Mouse (Mus musculus): ENCODE results near the gene Gas2l2. TPM values are rescaled to one million over a fixed set of nuclear protein-coding genes. Genes with fewer than 3 reads are reported as not detected.

Gene Gas2l2
- total RNA-seq, 2 experiments from 2014 or later: 0.13 to 0.57 TPM

DNA sequence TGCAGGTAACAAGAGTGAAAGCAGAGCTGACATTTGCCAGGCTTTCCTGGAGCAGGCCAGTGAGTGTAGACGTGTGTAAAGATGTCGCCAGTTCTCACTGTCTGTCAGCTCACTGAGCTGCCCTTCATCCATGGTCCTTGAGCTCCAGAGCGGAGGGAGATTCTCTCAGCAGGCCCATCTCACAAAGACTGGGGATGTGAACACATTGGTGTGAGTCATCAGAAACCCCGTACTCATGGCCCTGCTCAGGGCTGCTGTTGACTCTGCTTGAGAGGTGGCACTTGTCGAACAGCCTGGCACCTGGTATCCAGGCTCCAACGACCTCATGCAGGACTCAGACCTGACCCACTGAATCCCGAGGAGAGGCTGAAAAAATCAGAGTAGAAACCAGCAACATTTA lies 25.5 kb downstream of the Gas2l2 start:
- no peak for ATAC-seq (replicated peaks; ENCODE audit: poor library complexity, severe bottlenecking)

DNA sequence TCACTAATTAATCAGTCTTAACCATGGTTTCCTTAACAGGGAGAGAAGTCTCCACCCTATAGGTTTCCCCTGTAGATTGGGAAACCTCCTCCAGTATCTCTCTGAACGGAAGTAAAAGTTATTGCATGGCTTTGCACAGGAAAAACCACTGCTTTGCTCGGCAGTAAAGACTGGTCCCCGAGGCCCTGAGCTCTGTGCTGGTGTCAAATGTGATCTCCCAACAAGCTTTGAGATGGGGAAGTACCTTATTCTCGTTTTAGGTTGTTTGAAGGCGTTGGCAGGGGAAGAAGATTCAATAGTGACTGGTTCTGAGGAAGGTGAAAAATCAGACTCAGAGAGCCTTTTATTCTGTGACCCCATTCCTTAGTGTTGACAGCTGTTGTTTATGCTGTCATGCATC lies 30.5 kb downstream of the Gas2l2 start:
- peak; percentile 65 for ATAC-seq (replicated peaks; ENCODE audit: poor library complexity, severe bottlenecking)

GRCm38 (mm10) chr11:83397626-83398025 lies 31.6 kb downstream of the Gas2l2 start:
- ATAC-seq (replicated peaks; ENCODE audit: poor library complexity, severe bottlenecking): no peak

DNA sequence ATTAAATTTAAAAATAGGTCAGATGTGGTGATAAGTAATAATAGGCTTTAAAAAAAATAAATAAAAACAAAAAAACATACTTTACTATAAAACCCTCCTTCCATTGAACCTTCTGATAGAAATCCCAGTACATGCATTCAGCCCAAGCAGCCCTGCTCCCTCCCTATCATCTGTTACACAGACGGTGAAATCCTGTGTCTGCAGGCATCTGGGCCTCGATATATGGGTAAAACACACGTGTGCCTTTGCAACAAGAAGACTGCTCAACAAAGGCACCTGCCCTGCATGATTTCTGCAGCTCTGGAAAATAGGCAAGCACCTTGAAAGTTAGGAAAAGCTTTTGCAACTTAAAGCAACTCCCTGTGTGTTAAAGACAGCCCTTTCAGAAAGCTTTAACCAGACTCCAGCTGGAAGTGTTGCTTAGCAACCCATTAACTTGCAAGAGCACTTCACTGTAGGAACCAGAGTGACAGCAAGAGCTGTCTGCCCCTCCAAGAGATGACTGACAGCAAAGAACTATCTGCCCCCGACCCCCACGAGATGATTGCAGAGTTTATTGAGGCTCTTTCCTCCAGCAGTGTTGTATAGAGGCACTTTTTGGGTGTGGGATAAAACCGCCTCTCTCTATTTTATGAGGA lies 34.3 kb downstream of the Gas2l2 start:
- no peak for ATAC-seq (replicated peaks; ENCODE audit: poor library complexity, severe bottlenecking)

DNA sequence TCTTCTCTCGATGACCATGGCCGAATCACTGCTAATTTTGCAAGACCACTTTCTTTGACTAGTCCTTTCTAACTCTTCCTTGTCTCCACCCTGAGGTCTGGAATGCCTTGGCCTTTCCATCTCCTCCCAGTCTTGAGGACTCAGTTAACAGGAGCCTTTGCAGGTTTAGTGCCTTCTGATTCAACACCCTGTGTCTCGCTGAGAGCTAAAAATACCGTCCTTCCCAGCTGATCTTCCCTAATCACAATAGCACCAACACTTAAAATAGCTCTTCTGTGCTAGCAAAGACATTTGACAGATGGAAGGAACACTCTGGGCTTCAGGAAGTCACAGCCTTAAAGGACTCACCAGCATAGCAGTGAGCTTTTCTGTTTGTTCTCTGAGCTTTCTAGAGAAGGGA lies 36.2 kb downstream of the Gas2l2 start:
- ATAC-seq (replicated peaks; ENCODE audit: poor library complexity, severe bottlenecking): no peak

DNA sequence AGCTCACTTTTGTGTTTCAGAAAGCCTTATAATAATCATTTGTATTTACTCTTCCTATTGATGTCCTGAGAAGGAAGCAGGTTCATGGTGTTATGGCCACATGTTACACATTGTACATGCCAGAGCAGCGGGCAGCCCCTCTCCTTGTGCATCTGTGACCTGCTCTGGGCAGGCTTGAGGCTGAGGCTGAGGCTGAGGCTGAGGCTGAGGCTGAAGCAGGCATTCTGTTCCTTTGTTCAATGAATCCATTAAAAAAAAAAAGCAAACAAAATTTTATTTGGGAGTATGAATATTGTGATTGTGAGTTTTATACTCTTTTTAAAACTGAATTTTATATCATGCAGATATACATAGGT lies 45.7 kb downstream of the Gas2l2 start:
- no peak for ATAC-seq (replicated peaks; ENCODE audit: poor library complexity, severe bottlenecking)

GRCm38 (mm10) chr11:83382876-83383531 lies 46.3 kb downstream of the Gas2l2 start:
- no peak for ATAC-seq (replicated peaks; ENCODE audit: poor library complexity, severe bottlenecking)

DNA sequence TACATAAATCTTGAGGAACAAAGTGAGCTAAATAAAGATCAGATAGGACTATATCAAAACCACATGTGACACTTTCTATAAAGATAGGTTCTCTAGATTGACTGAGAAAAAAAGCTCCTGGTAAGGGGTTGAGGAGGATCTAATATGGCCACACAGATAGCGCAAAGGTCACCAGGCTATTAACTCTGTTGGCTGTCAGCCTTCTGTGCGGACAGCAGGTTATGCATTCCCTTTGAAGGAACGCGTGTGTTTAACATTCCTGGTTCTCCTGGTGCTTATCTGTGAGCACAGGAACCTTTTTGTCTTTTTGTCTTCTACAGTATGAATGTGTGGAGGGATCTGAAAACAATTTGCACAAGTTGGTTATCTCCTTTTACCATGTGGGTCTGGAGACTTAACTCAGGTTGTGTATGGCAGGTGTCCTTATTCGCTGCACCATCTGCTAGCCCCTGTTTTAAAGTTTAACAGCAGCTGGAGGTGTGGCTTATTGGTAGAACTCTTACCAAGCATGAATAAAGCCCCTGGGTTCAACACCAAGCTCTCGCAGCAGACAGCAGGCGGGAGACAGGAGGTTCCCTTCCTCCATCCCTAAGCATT lies 49.4 kb downstream of the Gas2l2 start:
- no peak for ATAC-seq (replicated peaks; ENCODE audit: poor library complexity, severe bottlenecking)

Other genes with a start within 250 kb of the Gas2l2 start
- gene Slfn3, start 238.1 kb downstream of the Gas2l2 start, total RNA-seq (2014; fragmentation: Nextera tagmentation): 15.8 and 16.6 TPM in 2 replicates
- gene Slfn3, start 238.1 kb downstream of the Gas2l2 start, total RNA-seq (2017): 27.5 and 33.9 TPM in 2 replicates
- not detected in 2 replicates for gene Slfn14, start 142.7 kb downstream of the Gas2l2 start, total RNA-seq (2014; fragmentation: Nextera tagmentation)
- not detected in 2 replicates for gene Slfn14, start 142.7 kb downstream of the Gas2l2 start, total RNA-seq (2017)
- 60.0 and 68.0 TPM in 2 replicates for gene Ap2b1, start 130.4 kb downstream of the Gas2l2 start, total RNA-seq (2014; fragmentation: Nextera tagmentation)
- gene Ap2b1, start 130.4 kb downstream of the Gas2l2 start, total RNA-seq (2017): 46.0 and 60.0 TPM in 2 replicates
- gene Pex12, start 126.9 kb downstream of the Gas2l2 start, total RNA-seq (2014; fragmentation: Nextera tagmentation): 5.8 and 9.0 TPM in 2 replicates
- 6.3 and 6.6 TPM in 2 replicates for gene Pex12, start 126.9 kb downstream of the Gas2l2 start, total RNA-seq (2017)
- not detected in 2 replicates for gene Rasl10b, start 20.3 kb downstream of the Gas2l2 start, total RNA-seq (2014; fragmentation: Nextera tagmentation)
- 0.09 and 0.41 TPM in 2 replicates for gene Rasl10b, start 20.3 kb downstream of the Gas2l2 start, total RNA-seq (2017)
- gene 1700020L24Rik, start 8.2 kb upstream of the Gas2l2 start, total RNA-seq (2014; fragmentation: Nextera tagmentation): 33.2 and 34.9 TPM in 2 replicates
- gene 1700020L24Rik, start 8.2 kb upstream of the Gas2l2 start, total RNA-seq (2017): 79.8 and 113 TPM in 2 replicates
- gene Mmp28, start 33.6 kb upstream of the Gas2l2 start, total RNA-seq (2014; fragmentation: Nextera tagmentation): 6.6 and 11.1 TPM in 2 replicates
- 5.4 and 5.6 TPM in 2 replicates for gene Mmp28, start 33.6 kb upstream of the Gas2l2 start, total RNA-seq (2017)
- 62.6 and 66.7 TPM in 2 replicates for gene Taf15, start 43.6 kb upstream of the Gas2l2 start, total RNA-seq (2014; fragmentation: Nextera tagmentation)
- gene Taf15, start 43.6 kb upstream of the Gas2l2 start, total RNA-seq (2017): 43.8 and 44.1 TPM in 2 replicates
- gene Heatr9, start 92.7 kb upstream of the Gas2l2 start, total RNA-seq (2014; fragmentation: Nextera tagmentation): not detected in 2 replicates
- gene Heatr9, start 92.7 kb upstream of the Gas2l2 start, total RNA-seq (2017): not detected in 2 replicates
- gene Ccl5, start 101.1 kb upstream of the Gas2l2 start, total RNA-seq (2014; fragmentation: Nextera tagmentation): not detected in 2 replicates
- gene Ccl5, start 101.1 kb upstream of the Gas2l2 start, total RNA-seq (2017): 2.1 TPM in 1 of 2 replicates, not detected in the other
- 189 and 190 TPM in 2 replicates for gene Ccl9, start 149.2 kb upstream of the Gas2l2 start, total RNA-seq (2014; fragmentation: Nextera tagmentation)
- 110 and 159 TPM in 2 replicates for gene Ccl9, start 149.2 kb upstream of the Gas2l2 start, total RNA-seq (2017)
- gene Ccl6, start 163.6 kb upstream of the Gas2l2 start, total RNA-seq (2014; fragmentation: Nextera tagmentation): 8.8 and 13.4 TPM in 2 replicates
- 16.9 and 19.6 TPM in 2 replicates for gene Ccl6, start 163.6 kb upstream of the Gas2l2 start, total RNA-seq (2017)
- not detected in 2 replicates for gene Rpl9-ps1, start 216.2 kb upstream of the Gas2l2 start, total RNA-seq (2014; fragmentation: Nextera tagmentation)
- gene Rpl9-ps1, start 216.2 kb upstream of the Gas2l2 start, total RNA-seq (2017): not detected in 2 replicates
- 5.5 and 6.5 TPM in 2 replicates for gene Ccl3, start 219.9 kb upstream of the Gas2l2 start, total RNA-seq (2014; fragmentation: Nextera tagmentation)
- gene Ccl3, start 219.9 kb upstream of the Gas2l2 start, total RNA-seq (2017): 78.6 and 86.4 TPM in 2 replicates
- 2.1 TPM in 1 of 2 replicates, not detected in the other for gene Ccl4, start 233.1 kb upstream of the Gas2l2 start, total RNA-seq (2014; fragmentation: Nextera tagmentation)
- 15.2 and 26.9 TPM in 2 replicates for gene Ccl4, start 233.1 kb upstream of the Gas2l2 start, total RNA-seq (2017)

All from granulocyte monocyte progenitor cell, adult 5-6 weeks (primary cell).